ENCODE assay signal across 19 mouse cellular contexts in the genomic region with DNA sequence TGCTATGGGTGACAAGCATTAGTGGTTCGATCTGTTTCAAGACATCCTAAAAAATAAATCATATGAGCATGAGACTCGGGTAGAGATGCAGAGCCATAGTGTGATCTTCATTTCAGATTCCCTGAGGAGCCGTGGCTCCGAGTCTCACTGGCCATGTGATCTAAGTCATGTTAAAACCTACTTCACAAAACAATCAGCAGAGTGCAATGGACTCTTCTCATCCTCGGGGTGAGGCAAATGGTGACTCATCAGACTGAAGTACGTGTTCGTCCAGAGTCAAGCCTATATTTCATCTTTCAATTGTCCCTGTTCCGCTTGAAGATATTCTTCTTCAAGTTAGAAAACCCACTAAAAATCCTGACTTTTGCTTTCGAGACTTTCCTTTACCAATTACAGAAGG. TPM values are rescaled to one million over a fixed set of nuclear protein-coding genes. Genes with fewer than 3 reads are reported as not detected.
A peak's percentile ranks its signal among the peaks of the same experiment; 100 is the strongest.
DNase-seq lines count a peak whose midpoint lies in the region; ATAC-seq and TF ChIP-seq lines count a peak whose summit lies in the region.
"Had no signal": no experiment of that assay in that cellular context is flagged by ENCODE, and none has a peak within 500 bp of the region (broad histone marks: within the 10 kb centered on the region; RNA-seq: fewer than 3 reads in every experiment).

No protein-coding gene starts in this region.

- H3K27ac ChIP-seq in heart, adult 2 months, result peak overlapping the region; percentile 3; the same call in 1 of the 2 replicates
- H3K27ac ChIP-seq in ES-E14 (ENCODE audit: insufficient read depth, low read depth, low read length, poor library complexity, severe bottlenecking), result no peak overlapping the region
- no peak overlapping the region for H3K27ac ChIP-seq in cerebellum, adult 2 months (ENCODE audit: insufficient read depth, low read length)
- H3K27ac ChIP-seq: embryonic facial prominence, embryonic 10.5 days; forebrain, embryonic 15.5 days; heart, embryonic 13.5 days; hindbrain, embryonic 13.5 days; hindbrain, postnatal 0 days had no signal

- CTCF ChIA-PET in Patski (lab: Charles Lee), result interaction anchor here (1.2 kb wide), 1 partner anchor 9 kb away, joined by 3 read pairs; no protein-coding TSS in a partner anchor

- POLR2A ChIA-PET in Patski (lab: Charles Lee), result no interaction called here

- no peaks in the 10 kb centered on the region for H3K27me3 ChIP-seq in heart, adult 2 months (ENCODE audit: control insufficient read depth, insufficient read depth, low read length)
- H3K27me3 ChIP-seq in Patski, result no peaks in the 10 kb centered on the region
- H3K27me3 ChIP-seq in cerebellum, adult 2 months (ENCODE audit: control insufficient read depth, insufficient read depth, low read length), result no peaks in the 10 kb centered on the region
- H3K27me3 ChIP-seq: CH12.LX; forebrain, embryonic 15.5 days; heart, embryonic 13.5 days; hindbrain, embryonic 13.5 days had no signal

- no peak for TF ChIP-seq EP300 in heart, adult 2 months (IDR thresholded peaks at IDR 0.05; ENCODE audit: insufficient read depth, low read depth, low read length)

- in situ Hi-C loops in ES-E14 (cut with MboI; ENCODE audit: low sequenced_read_pairs in 2 of 2, unreplicated experiment in 2 of 2) (no loop called here), Patski (cut with MboI; ENCODE audit: low pct_unique_long_range_greater_than_20kb) (no loop called here)

- intact Hi-C loops in heart, adult 2 months (cut with DNase I), result no loop called here
- intact Hi-C loops in heart, postnatal 10 days (cut with DNase I), result no loop called here

- no peak for TF ChIP-seq POLR2A in heart, adult 2 months (IDR thresholded peaks at IDR 0.05; ENCODE audit: insufficient read depth, low read depth, low read length)
- no peak for TF ChIP-seq POLR2A in cerebellum, adult 2 months (IDR thresholded peaks at IDR 0.05; ENCODE audit: borderline replicate concordance, insufficient read depth, low read length)

- peak; percentile 65 for ATAC-seq in Patski
- ATAC-seq: forebrain, embryonic 15.5 days; hindbrain, postnatal 0 days had no signal

- 69% methylated on average over 9 of the region's 9 CpGs for WGBS in heart, adult 2 months
- WGBS in cerebellum, adult 2 months, result 90% methylated on average over 9 of the region's 9 CpGs

- H3K4me1 ChIP-seq in heart, adult 2 months (ENCODE audit: control insufficient read depth, insufficient read depth, low read length), result peaks cover 3% of the 10 kb centered on the region; the same call in 1 of the 2 replicates
- no peaks in the 10 kb centered on the region for H3K4me1 ChIP-seq in ES-E14 (ENCODE audit: control insufficient read depth in 2 of 2, insufficient read depth in 2 of 2, low read length in 2 of 2, poor library complexity in 1 of 2)
- no peaks in the 10 kb centered on the region for H3K4me1 ChIP-seq in cerebellum, adult 2 months (ENCODE audit: control insufficient read depth, insufficient read depth, low read length)
- H3K4me1 ChIP-seq: embryonic facial prominence, embryonic 10.5 days; forebrain, embryonic 15.5 days; heart, embryonic 13.5 days; hindbrain, embryonic 13.5 days had no signal

- DNase-seq in heart, adult 2 months, result no peak
- no peak for DNase-seq in heart, postnatal 10 days
- DNase-seq in ES-E14 (ENCODE audit: low read depth, low spot score) (no peak), Patski (ENCODE audit: low read depth, low spot score) (peak; percentile 51), adipocyte (ENCODE audit: low spot score) (no peak)
- DNase-seq in layer of hippocampus, adult 18-20 months (ENCODE audit: low spot score in 2 of 2), result no peak
- DNase-seq in cerebellum, adult 2 months, result no peak
- DNase-seq: adrenal gland, postnatal 10 days; cerebellum, adult 18-20 months; cerebellum, postnatal 10 days; gastrocnemius, postnatal 14 days; kidney, adult 11 months; kidney, adult 9 months had no signal

- TF ChIP-seq CTCF in heart, adult 2 months (IDR thresholded peaks at IDR 0.05), result no peak
- no peak for TF ChIP-seq CTCF in Patski (IDR thresholded peaks at IDR 0.05)
- TF ChIP-seq CTCF in cerebellum, adult 2 months (IDR thresholded peaks at IDR 0.05; ENCODE audit: borderline replicate concordance, insufficient read depth, low read depth, low read length), result no peak

- no peaks in the 10 kb centered on the region; the same call in 1 of the 2 replicates for H3K36me3 ChIP-seq in heart, adult 2 months (ENCODE audit: control insufficient read depth, insufficient read depth, low read length)
- H3K36me3 ChIP-seq in ES-E14 (ENCODE audit: control insufficient read depth, insufficient read depth, low read length, poor library complexity, severe bottlenecking), result peaks cover 2% of the 10 kb centered on the region; the same call in 1 of the 2 replicates

- no peaks in the 10 kb centered on the region for H3K79me2 ChIP-seq in heart, adult 2 months (replicated peaks; ENCODE audit: control insufficient read depth, insufficient read depth, low read length)

- H3K9me3 ChIP-seq in ES-E14 (ENCODE audit: control insufficient read depth, insufficient read depth, low read depth, low read length), result no peaks in the 10 kb centered on the region
- H3K9me3 ChIP-seq: embryonic facial prominence, embryonic 10.5 days; forebrain, embryonic 15.5 days; heart, embryonic 13.5 days; hindbrain, embryonic 13.5 days had no signal

- no peak overlapping the region for H3K4me3 ChIP-seq in heart, adult 2 months
- H3K4me3 ChIP-seq in ES-E14 (ENCODE audit: insufficient read depth in 1 of 2, low read depth in 1 of 2, low read length in 2 of 2, poor library complexity in 1 of 2, severe bottlenecking in 1 of 2), result no peak overlapping the region
- H3K4me3 ChIP-seq in cerebellum, adult 2 months (replicated peaks; ENCODE audit: insufficient read depth, low read depth, low read length), result no peak overlapping the region
- H3K4me3 ChIP-seq: embryonic facial prominence, embryonic 10.5 days; forebrain, embryonic 15.5 days; heart, embryonic 13.5 days; hindbrain, embryonic 13.5 days had no signal

- H3K9ac ChIP-seq in heart, adult 2 months (ENCODE audit: low read depth, low read length), result no peak overlapping the region
- no peak overlapping the region for H3K9ac ChIP-seq in ES-E14 (ENCODE audit: insufficient read depth, low read depth, low read length, poor library complexity, severe bottlenecking)
- H3K9ac ChIP-seq: forebrain, embryonic 15.5 days; heart, embryonic 13.5 days; hindbrain, embryonic 13.5 days had no signal

TF ChIP-seq in ES-E14, 5 proteins besides CTCF, POLR2A, EP300 and RAD21:
- TF ChIP-seq HCFC1 (IDR thresholded peaks at IDR 0.05; ENCODE audit: borderline replicate concordance, insufficient read depth, low read length) (no peak), MAFK (IDR thresholded peaks at IDR 0.05; ENCODE audit: insufficient read depth, low read depth, low read length) (peak; percentile 36; the same call in 1 of the 2 replicates), ZNF384 (IDR thresholded peaks at IDR 0.05; ENCODE audit: low read depth, low read length) (no peak)

RNA-seq across cellular contexts. Expression of a gene that starts 35.5 kb away (rescaled TPM):
- 1 to 10 TPM; 6.7 to 7.6 TPM for total RNA-seq in heart, adult 2 months (2021)
- 1.8 and 2.8 TPM in 2 replicates for polyA plus RNA-seq in heart, adult 2 months (2012; rRNA removed)
- 1 to 10 TPM; 8.0 to 8.9 TPM for total RNA-seq in heart, postnatal 10 days (2021)
- 21.2 and 29.9 TPM in 2 replicates for total RNA-seq in ES-E14 (2012; rRNA removed)
- polyA plus RNA-seq in Patski (2021), result 21.2 TPM
- 10 to 100 TPM; 14.3 to 14.6 TPM for total RNA-seq in layer of hippocampus, adult 18-20 months (2021)
- 9.8 and 9.9 TPM in 2 replicates for polyA plus RNA-seq in cerebellum, adult 2 months (2012; rRNA removed)

RNA-seq across cellular contexts. Expression of a gene that starts 52.8 kb away (rescaled TPM):
- 1 to 10 TPM; 6.8 to 7.0 TPM for total RNA-seq in heart, adult 2 months (2021)
- polyA plus RNA-seq in heart, adult 2 months (2012; rRNA removed), result 1.5 and 3.1 TPM in 2 replicates
- total RNA-seq in heart, postnatal 10 days (2021), result 1 to 10 TPM; 6.8 to 6.9 TPM
- total RNA-seq in ES-E14 (2012; rRNA removed), result 3.6 and 4.8 TPM in 2 replicates
- 13.4 TPM for polyA plus RNA-seq in Patski (2021)
- total RNA-seq in layer of hippocampus, adult 18-20 months (2021), result 10 to 100 TPM; 11.0 to 11.7 TPM
- polyA plus RNA-seq in cerebellum, adult 2 months (2012; rRNA removed), result 9.2 and 9.8 TPM in 2 replicates
